Mouse (Mus musculus): ENCODE measurements around the gene Asb18. TPM values are rescaled to one million over a fixed set of nuclear protein-coding genes. Genes with fewer than 3 reads are reported as not detected.

The Asb18 gene
- polyA plus RNA-seq (2014; fragmentation: Nextera tagmentation; extraction: Ambion mirVana), result not detected in 2 replicates

DNA sequence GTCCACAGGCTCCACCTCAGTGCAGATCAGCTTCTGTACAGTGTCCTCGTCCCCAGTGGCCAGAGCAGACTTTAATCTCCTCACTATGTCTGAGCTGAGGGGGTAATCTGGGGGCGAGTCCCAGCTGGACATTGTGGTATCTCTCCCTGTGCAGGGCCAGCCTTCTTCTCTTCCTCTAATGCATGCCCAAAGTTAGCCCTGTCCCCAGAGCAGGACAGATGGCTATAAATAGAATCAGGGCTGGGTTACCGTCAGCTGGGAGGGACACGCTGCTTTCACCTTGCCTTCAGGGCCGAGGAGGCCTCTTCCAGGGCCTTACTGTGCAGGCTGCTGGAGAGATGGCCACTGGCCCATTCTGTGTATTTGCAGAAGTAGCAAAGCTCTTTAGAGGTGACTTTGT lies at the start of gene Asb18:
Gene Asb18 (minus strand): TSS at position 221 of the 400 bp plus-strand sequence.
- H3K27ac ChIP-seq (ENCODE audit: low read depth, low read length), result no peak within 1 kb of the TSS
- no peaks in the 10 kb centered on the region for H3K27me3 ChIP-seq (ENCODE audit: control insufficient read depth, insufficient read depth, low read length)
- H3K9me3 ChIP-seq (ENCODE audit: control insufficient read depth, low read length), result no peaks in the 10 kb centered on the region
- ATAC-seq (ENCODE audit: low FRiP score, low TSS enrichment), result no peak
- H3K9ac ChIP-seq (ENCODE audit: low read depth, low read length), result no peak within 1 kb of the TSS
- H3K4me3 ChIP-seq (ENCODE audit: low read length), result no peak within 1 kb of the TSS
- WGBS, result 75% methylated on average over 5 of the region's 5 CpGs
- H3K4me2 ChIP-seq (replicated peaks; ENCODE audit: low read depth, low read length), result no peak within 1 kb of the TSS
- no peaks in the 10 kb centered on the region for H3K36me3 ChIP-seq (ENCODE audit: control insufficient read depth, insufficient read depth, low read length)
- no peaks in the 10 kb centered on the region for H3K4me1 ChIP-seq (ENCODE audit: control insufficient read depth, insufficient read depth, low read length)

DNA sequence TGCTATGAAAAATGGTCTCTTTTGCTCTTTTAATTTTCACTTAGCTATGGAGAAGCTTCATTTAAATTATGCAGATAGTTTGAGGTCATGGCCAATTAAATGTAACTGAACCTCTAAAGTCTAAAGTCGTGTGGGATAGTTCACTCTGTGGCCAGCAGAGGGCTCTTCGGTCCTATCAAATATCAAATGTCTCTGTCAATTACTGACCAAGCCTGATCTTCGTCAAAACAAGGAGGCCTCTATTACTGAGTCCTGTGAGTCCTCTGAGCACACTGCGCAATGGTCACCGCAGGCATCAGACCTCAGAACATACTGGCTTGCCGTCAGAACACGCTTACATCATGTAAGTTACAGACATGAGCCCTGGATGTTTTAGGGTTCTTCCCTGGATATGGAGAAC lies 46.1 kb upstream of the Asb18 start:
- peaks cover 7% of the 10 kb centered on the region; the same call in 1 of the 2 replicates for H3K27me3 ChIP-seq (ENCODE audit: control insufficient read depth, insufficient read depth, low read length)
- WGBS, result 17% methylated on average over 7 of the region's 7 CpGs
- no peak overlapping the region for H3K9ac ChIP-seq (ENCODE audit: low read depth, low read length)
- ATAC-seq (ENCODE audit: low FRiP score, low TSS enrichment), result 0 out of 2 replicates have a peak, but pooled peaks have one; percentile 38
- no peak overlapping the region for H3K27ac ChIP-seq (ENCODE audit: low read depth, low read length)
- no peak overlapping the region for H3K4me3 ChIP-seq (ENCODE audit: low read length)
- H3K36me3 ChIP-seq (ENCODE audit: control insufficient read depth, insufficient read depth, low read length), result no peaks in the 10 kb centered on the region
- H3K4me1 ChIP-seq (ENCODE audit: control insufficient read depth, insufficient read depth, low read length), result 0 out of 2 replicates have a peak, but pooled peaks cover 3% of the 10 kb centered on the region
- no peak overlapping the region for H3K4me2 ChIP-seq (replicated peaks; ENCODE audit: low read depth, low read length)
- no peaks in the 10 kb centered on the region for H3K9me3 ChIP-seq (ENCODE audit: control insufficient read depth, low read length)

DNA sequence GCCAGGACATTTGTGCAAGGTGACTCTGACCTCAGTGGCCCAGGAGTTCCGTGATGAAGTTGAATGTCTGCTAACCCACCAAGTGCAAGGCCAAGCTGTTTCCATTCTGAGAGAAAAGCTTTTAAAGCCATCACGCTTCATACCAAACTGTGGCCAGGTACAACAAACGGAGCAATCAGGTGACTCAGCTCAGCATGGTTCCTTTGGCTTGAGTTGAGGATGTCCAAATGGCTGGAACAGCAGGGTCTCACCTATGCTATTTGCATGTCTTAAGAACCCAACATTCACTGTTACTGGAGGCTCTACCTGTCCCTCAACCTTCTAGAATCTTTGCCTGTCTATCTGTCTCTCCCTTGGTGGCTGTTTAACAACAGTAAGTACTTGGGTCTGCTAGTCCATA lies 45.6 kb upstream of the Asb18 start:
- H3K27ac ChIP-seq (ENCODE audit: low read depth, low read length), result no peak overlapping the region
- no peaks in the 10 kb centered on the region for H3K9me3 ChIP-seq (ENCODE audit: control insufficient read depth, low read length)
- WGBS, result 75% methylated on average over 3 of the region's 3 CpGs
- peaks cover 7% of the 10 kb centered on the region; the same call in 1 of the 2 replicates for H3K27me3 ChIP-seq (ENCODE audit: control insufficient read depth, insufficient read depth, low read length)
- H3K9ac ChIP-seq (ENCODE audit: low read depth, low read length), result no peak overlapping the region
- no peak overlapping the region for H3K4me3 ChIP-seq (ENCODE audit: low read length)
- ATAC-seq (ENCODE audit: low FRiP score, low TSS enrichment), result no peak
- no peaks in the 10 kb centered on the region for H3K36me3 ChIP-seq (ENCODE audit: control insufficient read depth, insufficient read depth, low read length)
- H3K4me2 ChIP-seq (replicated peaks; ENCODE audit: low read depth, low read length), result no peak overlapping the region
- 0 out of 2 replicates have a peak, but pooled peaks cover 3% of the 10 kb centered on the region for H3K4me1 ChIP-seq (ENCODE audit: control insufficient read depth, insufficient read depth, low read length)

DNA sequence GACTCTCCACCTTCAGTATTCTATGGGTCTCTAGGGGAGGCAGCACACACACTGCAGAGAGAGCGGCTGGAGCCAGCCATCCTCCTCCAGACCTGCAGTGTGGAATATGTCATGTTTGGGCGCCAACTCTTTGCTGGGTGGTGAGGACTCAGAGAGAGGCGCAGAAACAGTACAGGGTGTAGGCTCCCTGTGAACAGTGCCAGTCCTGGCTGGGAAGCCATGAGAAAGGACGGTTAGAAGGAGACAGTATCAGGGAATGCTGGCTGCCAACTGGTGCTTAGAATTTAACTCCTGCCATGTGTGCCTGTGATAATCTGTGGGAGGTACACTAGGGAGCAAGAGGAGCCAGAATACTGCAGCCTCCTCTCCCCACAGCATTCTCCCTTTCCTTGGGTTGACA lies 40.5 kb upstream of the Asb18 start:
- no peak for ATAC-seq (ENCODE audit: low FRiP score, low TSS enrichment)
- Histone ChIP-seq H3K4me3 (ENCODE audit: low read length) (no peak overlapping the region), H3K4me2 (replicated peaks; ENCODE audit: low read depth, low read length) (no peak overlapping the region), H3K9me3 (ENCODE audit: control insufficient read depth, low read length) (no peaks in the 10 kb centered on the region), H3K36me3 (ENCODE audit: control insufficient read depth, insufficient read depth, low read length) (no peaks in the 10 kb centered on the region), H3K27ac (ENCODE audit: low read depth, low read length) (no peak overlapping the region), H3K27me3 (ENCODE audit: control insufficient read depth, insufficient read depth, low read length) (peaks cover 9% of the 10 kb centered on the region; the same call in 1 of the 2 replicates), H3K9ac (ENCODE audit: low read depth, low read length) (no peak overlapping the region), H3K4me1 (ENCODE audit: control insufficient read depth, insufficient read depth, low read length) (peaks cover 6% of the 10 kb centered on the region)
- whole genome bisulfite sequencing, result 77% methylated on average over 4 of the region's 4 CpGs

DNA sequence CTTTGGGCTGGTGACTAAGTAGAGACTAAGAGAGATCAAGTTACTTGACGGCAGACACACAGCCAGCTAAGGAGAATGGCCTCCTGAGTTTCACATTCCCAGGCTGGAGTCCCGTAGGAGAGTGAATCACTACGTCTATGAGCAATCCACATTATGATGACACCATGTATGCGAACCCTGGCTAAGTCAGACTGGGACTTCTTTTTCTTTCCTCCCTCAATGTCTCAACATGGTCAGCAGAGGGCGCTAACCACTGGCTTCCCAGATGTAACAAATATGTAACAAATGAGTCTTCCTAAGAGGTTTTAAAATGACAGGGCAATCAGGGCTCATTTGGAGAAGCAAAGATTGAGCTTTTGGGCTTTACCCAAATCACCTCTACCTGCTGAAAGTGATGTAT lies 36.9 kb upstream of the Asb18 start:
- no peak for ATAC-seq (ENCODE audit: low FRiP score, low TSS enrichment)
- peaks cover 9% of the 10 kb centered on the region for H3K4me1 ChIP-seq (ENCODE audit: control insufficient read depth, insufficient read depth, low read length)

DNA sequence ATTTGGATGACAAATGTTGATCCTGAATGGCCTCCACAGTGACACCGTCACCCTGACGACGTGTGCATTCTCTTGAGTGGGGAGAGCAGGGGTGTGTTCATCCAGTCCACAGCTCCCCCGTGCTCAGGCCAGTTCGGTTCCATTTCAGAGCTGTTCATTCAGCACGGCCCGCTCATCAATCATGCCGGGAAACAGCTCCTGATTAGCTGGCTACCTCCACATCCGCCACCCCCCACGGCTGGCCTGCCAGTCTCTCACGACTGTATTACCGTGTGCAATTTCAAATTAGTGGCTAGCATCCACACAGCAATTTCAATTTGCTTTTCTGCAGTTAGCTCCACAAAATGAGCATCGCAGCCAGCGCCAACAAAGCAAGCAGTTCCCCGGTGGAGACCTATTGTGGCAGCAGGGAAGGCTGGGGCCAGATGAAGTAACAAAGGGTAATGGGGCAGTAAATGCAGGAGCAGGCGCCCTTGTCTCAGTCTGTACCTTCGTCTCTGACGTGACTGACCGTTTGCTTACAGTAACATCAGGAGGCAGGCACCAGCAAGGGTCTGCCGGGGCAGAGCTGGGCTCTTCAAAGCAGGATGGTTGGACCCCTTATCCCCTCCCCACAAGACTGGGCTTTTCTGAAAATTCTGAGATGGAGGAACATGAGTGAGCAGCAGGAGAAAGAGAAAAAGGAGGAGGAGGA lies 35.7 kb upstream of the Asb18 start:
- Histone ChIP-seq H3K4me3 (ENCODE audit: low read length) (no peak overlapping the region), H3K36me3 (ENCODE audit: control insufficient read depth, insufficient read depth, low read length) (no peaks in the 10 kb centered on the region), H3K4me2 (replicated peaks; ENCODE audit: low read depth, low read length) (0 out of 2 replicates have a peak overlapping the region, but pooled peaks have one; percentile 23), H3K4me1 (ENCODE audit: control insufficient read depth, insufficient read depth, low read length) (peaks cover 9% of the 10 kb centered on the region), H3K9ac (ENCODE audit: low read depth, low read length) (no peak overlapping the region), H3K27me3 (ENCODE audit: control insufficient read depth, insufficient read depth, low read length) (0 out of 2 replicates have a peak, but pooled peaks cover 2% of the 10 kb centered on the region), H3K27ac (ENCODE audit: low read depth, low read length) (no peak overlapping the region), H3K9me3 (ENCODE audit: control insufficient read depth, low read length) (no peaks in the 10 kb centered on the region)
- WGBS, result 13% methylated on average over 20 of the region's 20 CpGs
- ATAC-seq (ENCODE audit: low FRiP score, low TSS enrichment), result no peak

More for the DNA sequence above, 36.9 kb upstream of the Asb18 start:
- no peak overlapping the region for H3K27ac ChIP-seq (ENCODE audit: low read depth, low read length)
- WGBS, result 14% methylated on average over 5 of the region's 5 CpGs
- no peak overlapping the region for H3K4me3 ChIP-seq (ENCODE audit: low read length)
- no peaks in the 10 kb centered on the region for H3K9me3 ChIP-seq (ENCODE audit: control insufficient read depth, low read length)
- no peaks in the 10 kb centered on the region for H3K36me3 ChIP-seq (ENCODE audit: control insufficient read depth, insufficient read depth, low read length)
- H3K27me3 ChIP-seq (ENCODE audit: control insufficient read depth, insufficient read depth, low read length), result 0 out of 2 replicates have a peak, but pooled peaks cover 3% of the 10 kb centered on the region
- no peak overlapping the region for H3K9ac ChIP-seq (ENCODE audit: low read depth, low read length)
- no peak overlapping the region for H3K4me2 ChIP-seq (replicated peaks; ENCODE audit: low read depth, low read length)

DNA sequence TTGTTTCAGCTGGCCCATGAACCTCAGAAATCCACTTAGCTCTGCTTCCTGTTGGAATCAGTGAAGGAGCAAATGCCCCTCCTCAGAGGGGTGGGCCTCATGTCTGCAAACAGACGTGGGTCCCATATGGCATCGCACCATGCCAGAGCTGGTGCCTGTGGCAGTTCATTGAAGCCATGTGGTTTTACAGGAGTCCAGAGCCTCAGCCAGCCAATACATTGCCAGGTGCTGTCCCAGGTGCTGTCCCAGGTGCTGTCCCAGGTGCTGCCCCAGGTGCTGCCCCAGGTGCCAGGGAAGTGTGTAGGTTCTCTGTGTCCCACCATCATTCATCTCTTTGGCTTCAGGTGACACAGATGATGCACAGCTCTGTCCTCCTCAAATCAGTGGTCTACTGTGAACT lies 13.8 kb upstream of the Asb18 start:
- H3K4me2 ChIP-seq (replicated peaks; ENCODE audit: low read depth, low read length), result no peak overlapping the region
- WGBS, result 58% methylated on average over 2 of the region's 2 CpGs
- no peak overlapping the region for H3K27ac ChIP-seq (ENCODE audit: low read depth, low read length)
- no peaks in the 10 kb centered on the region for H3K27me3 ChIP-seq (ENCODE audit: control insufficient read depth, insufficient read depth, low read length)
- no peaks in the 10 kb centered on the region for H3K4me1 ChIP-seq (ENCODE audit: control insufficient read depth, insufficient read depth, low read length)
- no peak for ATAC-seq (ENCODE audit: low FRiP score, low TSS enrichment)
- H3K4me3 ChIP-seq (ENCODE audit: low read length), result no peak overlapping the region
- no peaks in the 10 kb centered on the region for H3K9me3 ChIP-seq (ENCODE audit: control insufficient read depth, low read length)
- no peak overlapping the region for H3K9ac ChIP-seq (ENCODE audit: low read depth, low read length)
- H3K36me3 ChIP-seq (ENCODE audit: control insufficient read depth, insufficient read depth, low read length), result no peaks in the 10 kb centered on the region

DNA sequence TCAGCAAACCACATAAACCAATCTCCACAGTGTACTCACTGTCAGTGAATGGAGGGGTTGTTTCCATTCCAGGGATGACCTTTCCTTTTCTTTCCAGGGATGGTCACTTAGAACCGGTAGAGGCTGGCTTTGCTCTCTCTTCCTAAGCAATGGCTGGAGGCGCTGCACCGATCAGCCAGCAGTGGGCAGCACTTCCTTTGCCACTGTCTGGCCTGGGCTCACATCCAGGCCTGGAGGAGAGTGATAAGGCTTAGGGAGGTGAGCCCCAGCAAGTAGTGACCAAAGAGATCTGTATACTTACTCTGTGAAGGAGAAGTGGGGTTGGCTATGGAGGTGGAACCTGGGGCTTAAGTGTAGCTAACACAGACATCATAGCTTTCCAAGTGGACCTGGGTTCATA lies 12.5 kb upstream of the Asb18 start:
- H3K9me3 ChIP-seq (ENCODE audit: control insufficient read depth, low read length), result no peaks in the 10 kb centered on the region
- H3K27me3 ChIP-seq (ENCODE audit: control insufficient read depth, insufficient read depth, low read length), result no peaks in the 10 kb centered on the region
- H3K36me3 ChIP-seq (ENCODE audit: control insufficient read depth, insufficient read depth, low read length), result no peaks in the 10 kb centered on the region
- no peak overlapping the region for H3K4me2 ChIP-seq (replicated peaks; ENCODE audit: low read depth, low read length)
- no peak overlapping the region for H3K9ac ChIP-seq (ENCODE audit: low read depth, low read length)
- WGBS, result 10% methylated on average over 3 of the region's 3 CpGs
- no peaks in the 10 kb centered on the region for H3K4me1 ChIP-seq (ENCODE audit: control insufficient read depth, insufficient read depth, low read length)
- no peak for ATAC-seq (ENCODE audit: low FRiP score, low TSS enrichment)
- no peak overlapping the region for H3K27ac ChIP-seq (ENCODE audit: low read depth, low read length)
- H3K4me3 ChIP-seq (ENCODE audit: low read length), result no peak overlapping the region

DNA sequence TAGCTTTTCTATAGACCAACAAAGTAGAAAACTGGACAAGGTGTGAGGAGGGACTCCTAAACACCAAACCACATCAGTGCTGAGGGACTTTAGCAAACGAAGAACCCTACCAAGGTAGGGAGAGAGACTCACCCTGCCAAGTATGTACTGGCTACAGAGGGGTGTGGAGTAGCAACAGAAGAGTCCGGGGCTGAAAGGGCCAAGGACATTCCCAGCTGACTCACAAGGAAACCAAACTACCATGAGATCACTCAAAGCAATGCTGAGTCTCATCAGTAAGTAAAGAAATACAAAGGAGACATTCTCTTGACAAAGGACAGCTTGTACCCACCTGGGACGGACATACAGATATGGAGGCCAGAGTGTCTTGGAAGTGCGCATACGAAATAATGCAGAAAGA lies 5.9 kb upstream of the Asb18 start:
- Histone ChIP-seq H3K27ac (ENCODE audit: low read depth, low read length) (no peak overlapping the region), H3K4me2 (replicated peaks; ENCODE audit: low read depth, low read length) (no peak overlapping the region), H3K27me3 (ENCODE audit: control insufficient read depth, insufficient read depth, low read length) (no peaks in the 10 kb centered on the region), H3K4me3 (ENCODE audit: low read length) (no peak overlapping the region), H3K9me3 (ENCODE audit: control insufficient read depth, low read length) (no peaks in the 10 kb centered on the region), H3K4me1 (ENCODE audit: control insufficient read depth, insufficient read depth, low read length) (no peaks in the 10 kb centered on the region), H3K36me3 (ENCODE audit: control insufficient read depth, insufficient read depth, low read length) (no peaks in the 10 kb centered on the region), H3K9ac (ENCODE audit: low read depth, low read length) (no peak overlapping the region)
- 90% methylated on average over 5 of the region's 5 CpGs for WGBS
- no peak for ATAC-seq (ENCODE audit: low FRiP score, low TSS enrichment)

All from kidney, embryonic 14.5 days (tissue).